Mouse (Mus musculus) heart, postnatal 0 days (tissue): ENCODE results near the gene Pde4c. TPM values are rescaled to one million over a fixed set of nuclear protein-coding genes. Genes with fewer than 3 reads are reported as not detected.

Source experiments
- ATAC-seq: fragments of 200-750 bp; cut with Nextera tagmentation; 2 replicates; pipeline ENCODE4 v1.8.0; 2017; ENCODE audit warnings: low read depth, moderate number of reproducible peaks, moderate library complexity; ENCODE audit not compliant: insufficient read depth
- DNase-seq: peaks from one replicate; pipeline ENCODE4 v3.0.0-alpha.2; 2016; ENCODE audit warnings: low spot score
- H3K27ac ChIP-seq: fragments of 300-500 bp; sonication (generic); 2 replicates; pipeline ENCODE4 v1.5.1; 2014; ENCODE audit warnings: low read depth, mild to moderate bottlenecking
- H3K27me3 ChIP-seq: fragments of 300-500 bp; sonication (generic); 2 replicates; pipeline ENCODE4 v1.6.1; 2014; ENCODE audit warnings: low read length, mixed read lengths; ENCODE audit not compliant: control insufficient read depth, insufficient read depth
- H3K36me3 ChIP-seq: fragments of 300-500 bp; sonication (generic); replicated peaks from 2 replicates; pipeline ENCODE4 v1.6.1; 2014; ENCODE audit warnings: low read length, mixed read lengths; ENCODE audit not compliant: control insufficient read depth, insufficient read depth
- H3K4me1 ChIP-seq: fragments of 300-500 bp; sonication (generic); 2 replicates; pipeline ENCODE4 v1.6.1; 2014; ENCODE audit warnings: antibody characterized with exemption; ENCODE audit not compliant: control insufficient read depth, insufficient read depth
- H3K4me2 ChIP-seq: fragments of 300-500 bp; sonication (generic); 2 replicates; pipeline ENCODE4 v1.6.1; 2014; ENCODE audit warnings: low read depth, mild to moderate bottlenecking, low read length, moderate library complexity
- H3K4me3 ChIP-seq: fragments of 300-500 bp; sonication (generic); 2 replicates; pipeline ENCODE4 v1.5.1; 2014; ENCODE audit warnings: low read depth, low read length
- H3K9ac ChIP-seq: fragments of 300-500 bp; sonication (generic); replicated peaks from 2 replicates; pipeline ENCODE4 v1.6.1; 2014; ENCODE audit warnings: low read depth, low read length, mixed read lengths
- H3K9me3 ChIP-seq: fragments of 300-500 bp; sonication (generic); replicated peaks from 2 replicates; pipeline ENCODE4 v1.6.1; 2016; ENCODE audit warnings: low read length; ENCODE audit not compliant: control insufficient read depth
- CTCF ChIP-seq: IDR thresholded peaks from 2 replicates; pipeline ENCODE4 v1.5.1; 2016; ENCODE audit warnings: antibody characterized with exemption, control low read depth, low read depth
- EP300 ChIP-seq: IDR thresholded peaks from 2 replicates; pipeline ENCODE4 v1.6.1; 2016; ENCODE audit warnings: antibody characterized with exemption, low read depth
- WGBS: fragments of 180-500 bp; shearing (Covaris S2); extraction: QIAGEN DNeasy Blood & Tissue Kit; methylation state at CpG from one replicate; pipeline ENCODE4 v1.1.7; 2014; 5-methylcytosine and 5-hydroxymethylcytosine counted together
- polyA plus RNA-seq: library from polyadenylated mRNA; unstranded; fragments of >200 nt; fragmentation: Nextera tagmentation; extraction: Ambion mirVana; gene quantifications from 2 replicates; pipeline ENCODE4 v1.2.1, GENCODE M21; 2015
- total RNA-seq: library from RNA; depleted of rRNA; stranded (reverse); fragments of >200 nt; gene quantifications from 2 replicates; pipeline ENCODE4 v1.2.3, GENCODE M21; 2014; ENCODE audit warnings: low replicate concordance

The Pde4c gene
- total and polyA plus RNA-seq, 2 experiments from 2014 or later: 0.42 to 0.56 TPM

- Histone ChIP-seq H3K4me1 (peaks cover 7% of the 10 kb centered on the region), H3K27me3 (0 out of 2 replicates have a peak, but pooled peaks cover 7% of the 10 kb centered on the region), H3K4me3 (peak overlapping the region; percentile 73; the same call in 1 of the 2 replicates), H3K36me3 (peaks cover 12% of the 10 kb centered on the region), H3K9me3 (no peaks in the 10 kb centered on the region), H3K27ac (no peak overlapping the region; the same call in 1 of the 2 replicates), H3K4me2 (peak overlapping the region; percentile 85), H3K9ac (no peak overlapping the region)
- TF ChIP-seq CTCF: no peak
- TF ChIP-seq EP300: no peak
- 81% methylated on average over 7 of the region's 7 CpGs for WGBS
- ATAC-seq (no peak), DNase-seq (peak; percentile 5)
Measured at GRCm38 (mm10) chr8:70791294-70791701, 67.8 kb downstream of the Pde4c start.

DNA sequence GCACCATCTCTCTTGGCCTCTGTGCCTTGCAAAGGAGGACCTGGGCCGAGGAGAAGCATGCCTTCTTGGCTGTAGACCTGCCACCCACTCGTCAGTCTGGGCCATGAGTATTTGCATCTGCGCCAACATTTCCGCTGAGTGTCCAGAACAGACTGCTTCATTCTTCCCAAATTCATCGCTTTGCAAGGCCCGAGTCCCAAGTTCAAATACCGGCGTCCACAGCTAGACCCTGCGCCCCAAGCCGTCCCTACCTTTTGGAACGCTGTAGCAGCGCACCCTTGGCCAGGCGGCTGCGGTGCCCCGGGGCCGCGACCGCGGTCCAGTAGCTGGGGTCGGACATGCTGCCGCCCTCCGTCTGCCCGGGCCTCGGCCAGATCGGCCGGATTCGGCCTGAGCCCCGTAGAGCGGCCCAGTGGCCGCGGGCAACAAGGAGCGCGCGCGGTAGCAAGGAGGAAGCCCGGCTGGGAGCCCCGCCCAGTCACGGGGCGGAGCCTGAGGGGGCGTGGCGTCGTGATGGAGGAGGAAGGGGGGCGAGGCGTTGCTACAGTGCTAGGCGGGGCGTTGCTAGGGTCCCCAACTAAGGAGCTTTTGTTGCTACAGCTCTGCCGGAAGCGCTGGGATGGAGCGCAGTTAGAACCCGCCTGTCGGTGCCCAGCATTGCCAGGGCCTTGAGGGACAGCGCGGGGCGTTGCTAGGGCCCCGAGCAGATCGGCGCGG lies 68.6 kb downstream of the Pde4c start:
- peak overlapping the region; percentile 85 for H3K4me2 ChIP-seq
- ATAC-seq (peak; percentile 83), DNase-seq (peak; percentile 86)
- H3K27me3 ChIP-seq: 0 out of 2 replicates have a peak, but pooled peaks cover 10% of the 10 kb centered on the region
- TF ChIP-seq CTCF (no peak), EP300 (no peak)
- peak overlapping the region; percentile 77 for H3K9ac ChIP-seq
- H3K4me1 ChIP-seq: peaks cover 8% of the 10 kb centered on the region
- WGBS: 3% methylated on average over 56 of the region's 58 CpGs
- peak overlapping the region; percentile 73 for H3K4me3 ChIP-seq
- peak overlapping the region; percentile 56; the same call in 1 of the 2 replicates for H3K27ac ChIP-seq
- H3K9me3 ChIP-seq: no peaks in the 10 kb centered on the region
- H3K36me3 ChIP-seq: peaks cover 4% of the 10 kb centered on the region

GRCm38 (mm10) chr8:70792700-70793099 lies 69.2 kb downstream of the Pde4c start:
- no peak overlapping the region for H3K27ac ChIP-seq
- peak overlapping the region; percentile 85 for H3K4me2 ChIP-seq
- H3K4me3 ChIP-seq: peak overlapping the region; percentile 73
- peaks cover 14% of the 10 kb centered on the region for H3K4me1 ChIP-seq
- TF ChIP-seq EP300: no peak
- TF ChIP-seq CTCF: no peak
- no peak overlapping the region for H3K9ac ChIP-seq
- H3K36me3 ChIP-seq: no peaks in the 10 kb centered on the region; the same call in 1 of the 2 replicates
- H3K9me3 ChIP-seq: no peaks in the 10 kb centered on the region
- 0 out of 2 replicates have a peak, but pooled peaks cover 10% of the 10 kb centered on the region for H3K27me3 ChIP-seq
- 0 out of 2 replicates have a peak, but pooled peaks have one; percentile 2 for ATAC-seq
- 4% methylated on average over 20 of the region's 20 CpGs for WGBS
- peak; percentile 5 for DNase-seq

DNA sequence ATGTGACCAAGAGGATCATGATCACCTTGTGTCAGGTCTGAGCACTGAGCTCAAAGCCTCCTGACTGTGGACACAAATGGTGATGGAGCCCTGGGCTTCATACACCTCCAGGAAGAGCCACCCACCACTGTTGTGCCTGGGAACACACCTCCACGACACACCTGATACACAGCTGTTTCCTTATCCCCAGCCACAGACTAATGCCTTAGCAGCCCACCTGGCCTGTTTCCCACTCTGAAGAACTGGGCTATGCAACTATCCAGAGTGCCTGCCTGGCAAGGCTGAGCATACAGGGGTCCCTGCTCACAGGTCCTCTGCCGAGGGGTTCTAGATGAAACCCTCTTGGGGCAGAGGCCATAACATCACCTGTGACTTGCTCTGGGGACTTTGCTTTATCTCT lies 70.7 kb downstream of the Pde4c start:
- Histone ChIP-seq H3K27ac (no peak overlapping the region), H3K4me1 (peaks cover 19% of the 10 kb centered on the region), H3K9me3 (no peaks in the 10 kb centered on the region), H3K4me2 (no peak overlapping the region), H3K4me3 (no peak overlapping the region), H3K9ac (no peak overlapping the region), H3K36me3 (no peaks in the 10 kb centered on the region), H3K27me3 (peaks cover 24% of the 10 kb centered on the region)
- ATAC-seq: no peak
- WGBS: 64% methylated on average over 2 of the region's 2 CpGs
- TF ChIP-seq CTCF (no peak), EP300 (no peak)
- no peak for DNase-seq

- no peak overlapping the region for H3K4me3 ChIP-seq
- WGBS: 90% methylated on average over 2 of the region's 2 CpGs
- no peaks in the 10 kb centered on the region for H3K36me3 ChIP-seq
- no peak overlapping the region for H3K27ac ChIP-seq
- no peak for TF ChIP-seq EP300
- peak; percentile 36 for TF ChIP-seq CTCF
- no peak overlapping the region for H3K9ac ChIP-seq
- no peak for ATAC-seq
- peaks cover 33% of the 10 kb centered on the region for H3K27me3 ChIP-seq
- no peaks in the 10 kb centered on the region for H3K9me3 ChIP-seq
- DNase-seq: no peak
- H3K4me2 ChIP-seq: no peak overlapping the region
- H3K4me1 ChIP-seq: peaks cover 19% of the 10 kb centered on the region
Measured at GRCm38 (mm10) chr8:70795370-70795769, 71.8 kb downstream of the Pde4c start.
